Mouse (Mus musculus) thymus, postnatal 25 days (tissue): Measurements from ENCODE around the gene Gm49325.

Experiments used
- DNase-seq: peaks from one replicate; pipeline ENCODE4 v3.0.0; 2022

Gm49325 gene

DNA sequence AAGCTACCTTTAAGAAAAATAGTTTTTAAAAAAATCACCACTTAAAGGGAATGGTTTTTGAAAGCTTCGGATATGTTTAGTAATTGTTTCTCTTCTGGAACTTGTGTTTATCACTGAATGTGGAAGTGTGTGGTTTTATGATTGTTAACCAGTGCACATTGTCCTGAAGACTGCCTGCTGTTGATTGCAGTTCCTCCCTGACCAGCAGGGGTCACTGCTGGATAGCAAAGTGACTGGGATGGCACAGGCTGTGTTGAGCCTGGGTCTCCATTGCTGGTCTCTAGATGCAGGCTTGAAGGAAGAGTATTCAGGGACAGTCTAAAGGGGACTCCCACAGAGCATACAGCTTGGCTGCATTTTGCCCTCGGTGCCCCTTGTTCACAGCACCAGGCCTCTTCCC is 21.5 kb downstream of the Gm49325 start:
- peak; percentile 85 for DNase-seq

DNA sequence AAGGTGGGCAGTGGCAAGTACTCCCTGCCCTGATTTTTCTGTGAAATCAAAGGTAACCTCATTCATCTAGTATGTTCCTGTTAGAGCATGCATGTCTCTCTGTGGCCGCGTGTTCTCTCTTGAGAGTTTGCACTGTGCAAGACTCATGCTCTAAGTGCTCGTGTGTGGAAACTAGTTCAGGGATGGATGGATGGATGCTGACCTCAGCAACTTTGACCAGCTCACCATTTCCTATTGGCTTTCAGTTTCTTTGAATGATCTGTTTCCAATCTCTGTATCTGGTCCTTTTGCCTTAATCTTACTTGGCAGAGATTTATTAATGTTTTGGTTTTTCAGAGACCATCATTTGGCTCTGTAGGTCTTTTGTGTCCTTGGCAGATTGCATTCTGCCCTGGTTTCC is 23.2 kb downstream of the Gm49325 start:
- no peak for DNase-seq

DNA sequence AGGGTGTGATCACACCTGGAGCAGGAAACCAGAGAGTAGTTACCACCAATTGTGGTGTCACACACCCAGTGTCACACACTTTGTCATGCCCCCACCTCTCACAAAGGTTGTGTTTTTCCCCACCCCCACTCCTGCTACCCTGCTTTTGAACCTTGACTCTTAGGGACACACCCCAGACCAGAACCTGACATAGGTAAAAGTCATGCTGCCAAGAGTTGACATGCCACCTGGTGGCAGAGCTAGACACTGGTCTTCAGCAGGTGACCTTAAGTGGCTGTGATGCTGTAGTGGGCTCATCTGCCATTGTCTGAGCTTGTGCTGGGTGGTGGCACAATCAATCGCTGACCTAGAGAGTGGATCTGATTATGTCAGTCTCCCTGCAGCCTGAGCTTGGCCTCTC is 24.0 kb downstream of the Gm49325 start:
- DNase-seq: peak; percentile 30

DNA sequence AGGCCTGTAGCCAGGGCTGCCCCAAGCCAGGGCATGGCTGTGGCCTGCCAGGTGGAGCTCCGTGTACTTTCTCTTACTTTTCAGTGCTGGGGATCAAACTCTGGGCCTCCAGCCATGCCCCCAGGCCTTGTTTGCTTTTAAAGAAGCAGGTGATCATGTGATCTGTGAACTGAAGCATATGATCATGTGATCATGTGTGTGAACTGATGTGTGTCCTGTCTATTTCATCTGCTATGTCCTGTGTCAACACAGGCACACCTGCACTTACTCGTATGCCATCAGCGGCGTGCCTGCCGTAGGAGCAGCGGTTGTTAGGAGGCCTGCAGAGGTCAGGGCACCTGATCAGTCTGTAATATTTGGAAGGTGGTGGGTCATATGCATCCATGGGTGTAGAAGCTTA is 28.0 kb downstream of the Gm49325 start:
- DNase-seq: no peak

DNA sequence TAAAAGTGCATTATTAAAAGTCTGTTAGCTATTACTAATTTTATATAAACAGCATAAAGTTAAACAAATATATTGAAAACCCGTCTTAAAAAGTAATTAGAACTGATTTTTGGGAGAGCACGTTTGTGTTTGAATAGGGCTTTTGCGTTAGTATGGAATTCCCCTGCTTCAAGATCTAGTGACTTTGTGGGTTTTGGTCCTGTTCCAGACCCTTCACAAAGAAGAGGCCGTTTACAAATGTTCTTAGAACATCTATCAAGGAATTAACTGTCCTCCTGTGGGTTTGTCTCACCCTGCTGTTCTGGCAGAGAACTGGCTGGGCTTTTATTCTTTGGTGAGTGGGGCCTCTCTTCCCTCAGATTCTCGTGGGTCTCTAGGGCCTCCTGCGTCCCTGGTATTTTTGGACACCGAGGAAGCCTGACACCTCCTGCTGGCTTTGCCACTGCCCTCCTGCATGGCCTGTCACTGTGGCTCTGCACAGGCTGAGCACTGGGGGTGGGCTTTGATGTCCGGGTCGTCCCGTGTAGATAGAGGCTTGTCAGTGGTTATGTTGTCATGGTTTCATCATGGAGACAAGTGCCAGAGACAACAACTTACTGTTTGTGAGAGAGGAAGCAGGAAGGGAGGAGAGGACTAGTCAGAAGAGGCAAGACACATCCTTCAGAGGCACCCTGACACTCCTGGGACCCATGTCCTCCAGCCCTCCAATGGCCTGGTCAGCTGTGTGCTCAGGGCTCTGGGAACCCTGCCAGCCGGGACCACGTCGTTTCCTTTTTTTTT is 28.6 kb downstream of the Gm49325 start:
- DNase-seq: no peak

DNA sequence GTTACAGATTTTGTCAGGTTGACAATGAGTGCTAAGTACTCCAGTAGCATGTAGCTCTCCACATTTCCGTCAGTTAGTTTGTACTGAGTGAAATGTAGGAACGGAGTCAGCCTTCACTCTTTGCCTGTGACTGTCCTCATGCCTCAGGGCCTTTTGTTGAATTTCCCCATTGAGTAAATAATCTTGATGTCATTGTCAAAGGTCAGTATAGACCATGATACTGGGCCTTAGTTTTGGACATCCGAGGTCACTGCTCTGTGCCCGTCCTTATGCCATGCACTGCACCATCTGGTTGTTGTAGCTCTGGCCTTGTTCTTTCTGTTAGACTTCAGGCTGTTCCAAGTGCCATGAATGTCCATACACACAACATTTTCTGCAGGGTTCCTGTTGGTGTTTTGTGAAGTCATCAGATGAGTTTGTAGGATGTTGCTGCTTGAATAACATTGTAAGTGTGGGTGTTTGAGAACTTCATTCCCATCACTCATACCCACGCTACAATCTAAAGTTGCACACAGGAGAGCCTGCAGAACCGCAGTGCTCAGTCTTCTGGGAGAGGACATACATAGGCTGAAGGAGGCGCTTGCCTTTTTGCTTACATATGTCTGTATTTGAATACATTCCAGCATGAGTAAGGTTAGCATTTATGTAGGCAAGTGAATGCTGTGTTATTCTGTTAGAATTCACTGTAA is 30.4 kb downstream of the Gm49325 start:
- DNase-seq: no peak

DNA sequence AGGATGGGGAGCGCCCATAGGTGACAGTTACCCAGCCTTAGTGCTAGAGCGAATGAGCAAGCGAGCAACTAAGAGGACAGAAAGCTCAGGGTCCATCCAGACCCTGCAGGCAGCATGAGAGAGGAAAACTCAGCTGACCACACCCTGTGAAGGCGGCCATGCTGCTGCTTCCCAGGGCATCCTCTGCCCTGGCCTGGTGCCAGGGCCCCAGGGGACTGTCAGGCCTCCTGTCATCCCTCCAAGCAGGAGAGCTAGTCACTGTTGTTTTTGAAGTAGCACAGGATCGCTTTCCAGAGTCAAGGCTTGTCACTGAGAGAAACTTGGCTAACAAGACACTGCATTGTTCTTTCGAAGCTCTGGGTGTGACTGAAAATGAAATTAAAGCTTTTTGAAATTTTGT is 33.0 kb downstream of the Gm49325 start:
- no peak for DNase-seq

DNA sequence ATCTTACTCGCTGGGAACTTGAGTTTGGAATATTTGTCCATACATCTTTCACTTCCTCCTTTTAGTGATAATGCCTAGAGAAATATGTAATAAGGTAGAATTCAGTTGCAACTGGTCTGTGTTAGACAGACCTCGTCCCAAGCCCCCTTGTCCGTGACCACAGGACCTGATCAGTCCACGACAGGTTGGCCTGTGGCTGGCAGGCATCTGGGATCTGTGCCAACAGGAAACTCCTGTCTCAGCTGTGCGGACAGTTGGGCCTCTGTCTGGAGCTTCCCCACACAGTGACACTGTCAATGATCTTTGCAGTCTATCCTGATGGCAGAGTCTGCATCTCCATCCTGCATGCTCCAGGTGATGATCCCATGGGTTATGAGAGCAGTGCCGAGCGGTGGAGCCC is 37.2 kb downstream of the Gm49325 start:
- no peak for DNase-seq

DNA sequence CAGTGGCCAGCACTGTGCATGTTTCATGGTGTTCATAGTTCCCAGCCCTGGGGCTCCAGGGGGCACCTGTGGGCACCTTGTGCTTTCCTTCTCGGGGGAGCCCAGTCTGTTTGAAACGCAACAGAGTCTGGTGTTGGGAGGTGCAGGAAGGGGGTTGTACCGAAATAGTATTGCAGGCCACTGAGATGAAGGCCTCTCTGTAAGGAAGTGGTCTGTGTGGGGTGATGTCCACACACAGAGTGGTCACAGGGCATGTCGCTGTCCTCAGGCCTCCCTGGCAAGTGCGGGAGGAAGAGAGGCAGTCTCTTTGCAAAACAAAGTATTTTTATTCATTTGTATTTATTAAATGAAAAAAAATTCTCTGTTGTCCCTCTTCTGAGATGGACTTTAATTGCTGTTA is 39.6 kb downstream of the Gm49325 start:
- DNase-seq: no peak

DNA sequence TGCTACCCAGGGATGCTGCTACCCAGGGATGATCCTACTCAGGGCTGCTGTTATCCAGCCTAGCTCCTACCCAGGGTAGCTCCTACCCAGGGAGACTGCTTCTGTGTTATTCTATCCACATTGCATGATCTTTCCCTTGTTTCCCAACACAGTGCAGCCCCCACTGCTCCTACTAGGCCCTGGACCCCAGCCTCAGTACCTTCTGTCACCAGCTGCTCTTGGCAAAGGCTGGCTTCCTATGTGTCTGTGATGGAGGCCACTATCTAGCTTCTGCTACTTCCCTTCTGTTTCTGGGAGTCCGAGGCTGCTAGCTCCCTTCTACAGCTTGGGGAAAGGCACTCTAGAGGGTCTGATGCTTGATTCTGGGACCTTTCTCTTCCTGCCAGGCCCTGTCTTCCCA is 41.5 kb downstream of the Gm49325 start:
- no peak for DNase-seq

DNA sequence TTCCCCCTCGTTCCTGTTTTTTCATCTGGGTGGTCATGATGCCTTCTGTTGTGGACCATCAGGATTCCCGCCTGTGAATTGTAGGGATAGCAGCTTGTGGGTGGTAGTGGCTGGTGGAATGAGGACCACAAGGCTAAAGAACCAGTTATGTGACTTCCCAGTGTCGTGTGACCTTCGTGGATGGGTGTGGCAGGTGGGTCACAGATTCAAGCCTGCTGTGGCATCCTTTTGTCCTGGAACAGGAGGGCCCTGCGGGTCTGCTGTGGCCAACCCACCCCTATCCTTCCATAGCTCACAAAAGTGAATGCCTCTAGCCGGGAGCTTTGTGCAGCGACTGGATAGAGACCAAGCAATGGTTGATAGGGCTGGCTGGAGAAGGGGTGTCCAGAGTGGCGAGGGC is 41.9 kb downstream of the Gm49325 start:
- no peak for DNase-seq

DNA sequence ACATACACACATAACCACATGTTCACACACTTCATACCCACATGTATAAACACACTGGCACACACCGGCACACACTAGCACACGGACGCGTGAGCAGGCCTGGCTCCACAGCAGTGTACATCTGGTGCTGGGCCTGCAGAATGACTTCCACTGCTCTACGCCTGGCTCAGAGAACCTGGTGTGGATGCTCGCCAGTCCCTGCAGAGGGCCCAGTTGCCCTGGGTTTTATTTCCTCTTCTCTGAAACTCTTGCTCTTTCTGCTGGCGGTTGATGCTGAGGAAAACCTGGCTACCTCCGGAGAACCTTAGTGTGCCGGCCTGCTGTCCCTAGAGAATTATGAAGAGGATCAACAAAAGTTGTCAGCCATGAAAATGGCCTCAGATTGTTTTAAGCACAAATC is 46.0 kb downstream of the Gm49325 start:
- DNase-seq: no peak

DNA sequence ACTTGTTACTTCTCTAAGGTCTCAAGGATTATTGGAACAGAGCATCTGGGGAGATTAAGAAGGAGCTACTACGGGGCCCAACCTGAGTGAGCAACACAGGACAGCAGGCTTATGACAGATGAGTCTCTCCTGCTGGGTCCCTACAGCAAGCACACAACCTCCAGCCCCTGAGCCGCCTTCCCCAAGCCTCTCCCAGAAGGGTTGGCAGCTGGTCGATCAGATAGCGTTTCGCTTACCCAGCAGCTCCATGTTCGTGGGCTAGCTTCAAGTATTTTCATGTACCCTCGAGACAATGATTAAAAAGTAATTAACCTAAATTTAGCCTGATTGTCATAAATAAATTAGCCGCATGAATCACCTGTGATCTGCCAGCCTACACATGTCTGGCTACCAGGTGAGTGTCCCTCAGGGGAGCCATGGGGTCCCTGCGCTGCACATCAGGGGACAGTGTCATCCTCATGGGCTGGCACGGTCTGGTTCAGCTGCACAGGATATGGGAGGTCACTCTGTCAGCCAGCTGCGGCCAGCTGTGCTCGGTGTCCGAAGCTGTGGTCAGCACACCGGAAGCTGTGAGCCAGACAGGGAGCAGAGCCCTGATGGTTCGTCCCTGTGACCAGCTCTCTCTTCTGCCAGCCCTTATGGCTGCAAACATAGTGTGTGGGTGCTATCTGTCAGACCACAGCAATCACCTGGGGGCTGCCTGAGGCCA is 52.4 kb downstream of the Gm49325 start:
- no peak for DNase-seq

DNA sequence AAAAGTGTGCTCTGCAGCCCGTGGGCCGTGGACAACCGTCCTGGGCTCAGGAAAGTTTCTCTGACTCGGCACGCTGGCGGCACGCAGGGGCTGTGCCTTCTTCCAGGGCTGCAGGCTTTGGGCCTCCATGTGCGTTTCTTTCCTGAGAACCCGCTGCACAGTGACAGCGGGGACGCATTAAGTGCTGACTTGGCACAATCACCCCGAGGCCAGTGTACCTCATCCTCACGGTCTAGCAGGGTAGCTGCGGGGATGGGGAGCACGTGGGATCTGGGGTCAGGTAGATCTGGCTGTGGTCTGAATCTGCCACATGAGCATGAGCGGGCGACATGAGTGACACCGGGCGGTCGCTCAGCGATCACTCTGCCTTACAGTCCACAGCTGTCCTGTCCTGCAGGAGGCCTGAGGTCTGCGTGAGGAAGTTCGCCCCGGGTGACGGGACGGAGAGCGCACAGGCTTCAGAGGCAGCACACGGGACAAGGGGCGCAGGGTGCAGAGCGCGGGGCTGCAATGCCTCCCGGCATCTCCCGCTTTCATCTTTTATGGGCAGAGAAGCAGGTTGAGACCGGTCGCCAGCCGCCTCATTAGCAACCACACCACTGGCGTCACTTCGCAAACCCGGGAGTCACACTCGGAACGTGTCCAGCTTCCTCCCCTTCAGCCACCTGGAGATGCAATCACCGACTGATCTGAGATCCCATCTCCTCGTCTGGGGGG is 58.1 kb downstream of the Gm49325 start:
- no peak for DNase-seq

DNA sequence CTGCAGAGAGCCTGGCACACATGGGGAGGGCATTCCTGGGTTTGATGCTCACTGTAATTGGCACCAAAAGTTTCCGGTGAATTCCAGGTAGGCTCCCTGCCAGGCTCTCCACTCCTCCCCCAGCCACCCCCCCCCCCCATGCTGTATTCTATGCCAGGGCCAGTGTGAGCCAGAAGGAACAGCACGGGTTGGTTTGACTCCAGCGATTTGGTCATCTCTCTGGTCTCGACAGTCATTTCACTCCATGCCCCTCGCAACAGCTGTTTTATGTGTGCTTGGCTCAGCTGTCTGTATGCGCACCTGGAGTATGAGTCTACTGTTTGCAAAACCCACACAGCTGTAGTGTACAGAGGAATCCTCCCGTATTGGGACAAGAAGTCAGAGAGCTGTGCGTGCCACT is 60.3 kb downstream of the Gm49325 start:
- peak; percentile 18 for DNase-seq

DNA sequence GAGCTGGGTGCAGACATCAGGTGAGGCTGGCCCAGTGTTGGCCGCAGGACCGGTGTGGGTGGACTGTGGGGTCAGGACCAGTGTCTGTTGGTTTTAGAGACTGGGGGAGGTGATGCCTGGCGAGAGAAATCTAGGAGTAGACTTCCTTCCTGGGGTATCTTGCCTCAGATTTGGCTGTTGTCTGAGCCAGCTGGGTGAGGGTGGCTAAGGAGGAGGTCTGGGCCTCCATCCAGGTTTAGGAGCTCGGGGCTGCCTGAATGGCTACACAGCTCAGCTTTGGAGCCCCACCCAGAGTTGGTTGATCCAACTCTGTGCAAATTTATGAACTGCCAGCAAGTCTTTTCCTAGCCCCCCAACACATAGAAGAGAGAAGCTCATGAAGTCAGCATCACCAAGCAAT is 61.4 kb downstream of the Gm49325 start:
- no peak for DNase-seq

DNA sequence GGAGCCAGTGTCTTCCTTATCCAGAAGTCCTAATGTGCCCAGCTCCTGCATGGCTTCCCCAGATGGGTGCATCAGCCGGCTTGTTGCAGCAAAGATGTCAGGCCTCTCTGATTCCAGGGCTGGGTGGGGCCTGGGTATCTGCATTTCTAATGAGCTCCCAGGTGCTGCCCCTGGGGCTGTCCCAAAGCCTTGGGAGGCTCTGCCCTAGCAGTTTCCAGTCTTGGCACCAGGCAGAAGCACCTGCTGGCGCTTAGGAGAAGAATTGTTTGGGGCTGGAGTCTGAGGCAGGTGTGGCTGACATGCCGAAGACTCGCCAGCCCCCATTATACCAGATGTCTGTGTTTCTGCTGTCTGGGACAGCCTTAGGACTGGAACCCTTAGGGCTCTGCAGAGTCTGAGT is 64.7 kb downstream of the Gm49325 start:
- DNase-seq: no peak

DNA sequence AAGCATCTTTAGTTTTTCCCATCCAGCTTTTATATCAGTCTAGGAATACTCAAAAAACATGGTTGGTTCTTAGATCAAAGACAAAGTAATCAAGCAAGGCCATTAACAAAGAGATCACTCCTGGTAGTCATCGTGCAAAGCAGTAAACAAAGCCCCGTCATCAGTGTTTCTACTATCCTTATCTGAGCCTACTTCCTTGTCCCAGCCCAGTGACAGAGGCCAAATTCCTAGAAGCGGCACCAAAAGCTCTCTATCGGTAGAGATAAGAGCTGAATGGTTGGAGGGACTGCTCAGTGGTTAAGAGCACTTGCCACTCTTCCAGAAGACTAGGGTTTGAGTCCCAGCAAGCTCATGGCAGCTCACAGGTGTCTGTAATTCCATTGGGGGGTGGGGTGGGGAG is 65.5 kb downstream of the Gm49325 start:
- no peak for DNase-seq

DNA sequence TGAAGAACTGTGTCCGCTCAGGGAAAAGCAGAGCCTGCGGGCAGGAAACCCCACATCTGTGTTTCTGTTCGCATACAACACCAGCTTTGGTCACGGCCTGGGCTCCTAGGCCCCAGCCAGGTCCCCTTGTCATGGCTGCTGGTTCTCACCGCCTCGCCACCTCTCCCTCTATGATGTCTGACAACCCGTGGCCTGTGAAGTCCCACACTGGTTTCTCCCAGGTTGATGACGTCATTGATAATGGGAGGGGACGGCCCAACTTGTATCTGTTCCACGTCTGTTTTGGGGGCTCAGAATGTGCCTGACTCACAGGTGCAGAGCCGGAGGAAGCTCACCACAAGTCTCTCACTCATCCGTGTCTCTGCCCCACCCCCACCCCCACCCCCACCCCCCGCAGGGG is 67.8 kb downstream of the Gm49325 start:
- peak; percentile 66 for DNase-seq

DNA sequence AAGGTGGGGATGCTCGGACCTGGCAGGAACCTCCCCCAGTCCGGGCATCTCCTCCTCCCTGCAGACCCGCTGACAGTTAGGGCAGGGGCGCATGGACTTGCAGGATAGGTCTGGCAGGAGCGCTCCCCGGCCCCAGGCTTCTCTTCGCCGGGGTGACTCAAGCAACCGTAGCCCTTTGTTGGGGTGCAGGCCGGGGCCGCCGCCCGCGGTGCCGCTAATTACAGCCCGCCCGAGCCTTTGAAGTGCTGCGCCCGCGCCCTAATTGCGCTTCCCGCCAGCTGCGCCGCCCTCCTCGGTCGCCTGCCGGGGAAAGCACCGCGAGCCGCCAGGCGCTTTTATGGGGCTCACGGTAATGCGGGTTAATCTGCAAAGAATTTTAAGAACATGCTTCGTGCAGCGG is 71.6 kb downstream of the Gm49325 start:
- peak; percentile 40 for DNase-seq

DNA sequence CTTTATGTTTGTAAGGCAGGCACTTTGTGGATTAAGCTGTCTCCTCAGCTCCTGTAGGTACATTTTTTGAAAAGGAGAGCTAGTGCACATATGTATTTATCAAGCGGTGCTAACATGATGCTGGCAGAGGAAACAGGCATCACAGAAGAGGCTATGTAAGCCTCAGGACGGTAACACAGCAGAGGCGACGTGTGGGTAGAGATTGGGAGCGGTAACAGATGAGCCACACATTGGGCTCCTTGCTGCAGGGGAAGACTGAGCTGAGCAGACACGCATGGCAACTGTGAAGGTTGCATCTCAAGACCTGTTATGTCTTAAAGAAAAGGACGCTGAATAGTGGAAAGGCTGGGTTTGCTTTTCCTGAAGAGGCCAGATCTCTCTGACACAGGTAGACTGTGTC is 77.0 kb downstream of the Gm49325 start:
- no peak for DNase-seq

DNA sequence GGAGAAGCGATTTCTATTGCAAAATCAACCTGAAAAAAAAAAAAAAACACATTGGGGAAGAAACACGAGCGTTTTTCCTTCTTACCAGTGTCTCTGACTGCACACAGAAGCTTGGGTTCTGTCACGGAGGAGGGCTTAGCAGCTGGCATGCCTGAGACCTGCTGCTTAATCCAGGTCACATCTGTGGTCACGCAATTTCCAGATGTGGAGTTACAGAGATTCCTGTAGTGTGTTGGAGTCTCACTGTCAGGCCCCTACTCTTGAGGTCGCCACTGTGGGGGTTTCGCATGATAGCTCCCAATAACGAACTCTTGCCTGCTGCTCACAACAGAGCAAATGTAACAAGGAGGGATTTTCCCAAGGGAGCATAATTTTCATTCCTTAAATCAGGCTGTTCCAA is 78.2 kb downstream of the Gm49325 start:
- no peak for DNase-seq

DNA sequence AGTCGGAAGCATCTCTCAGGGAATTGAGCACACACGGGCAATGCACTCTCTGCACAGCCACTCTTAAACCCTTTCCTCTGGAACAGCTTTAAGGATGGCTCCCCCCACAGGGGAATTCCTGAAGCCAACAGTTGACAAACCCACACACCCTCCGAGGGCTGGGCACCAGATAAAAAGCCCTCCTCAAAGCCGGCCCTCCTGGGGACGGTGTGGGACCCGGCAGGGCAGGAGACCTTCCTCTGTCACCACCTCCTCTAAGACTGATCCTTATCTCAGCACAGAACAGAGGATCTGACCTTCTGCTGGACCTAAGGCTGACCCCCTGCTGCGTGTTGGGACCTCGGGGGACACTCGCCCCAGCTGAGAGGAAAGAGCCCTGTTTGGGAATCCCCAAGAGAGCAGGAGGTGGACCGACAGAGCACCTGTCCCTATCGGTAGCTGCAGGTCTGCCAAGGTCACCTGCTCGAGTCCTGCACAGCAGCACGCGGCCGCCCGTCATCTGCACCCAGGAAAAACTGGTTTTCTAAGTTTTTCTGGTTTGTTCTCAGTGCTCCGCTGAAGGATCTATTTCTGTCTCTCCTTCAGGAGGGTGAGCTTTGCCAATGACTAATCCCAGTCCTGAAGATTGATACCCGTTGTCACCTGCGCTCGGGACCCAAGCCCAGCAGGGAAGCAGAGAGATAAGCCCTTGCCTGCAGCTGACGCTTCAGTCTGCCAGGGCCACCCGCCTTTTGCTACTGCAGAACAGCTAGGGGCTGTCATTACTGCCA is 80.1 kb downstream of the Gm49325 start, which contains the start of gene Tspear:
TSS of gene Tspear (plus strand) at position 675 of the 770 bp plus-strand sequence.
- no peak for DNase-seq
